ENCODE assay signal across 48 mouse cellular contexts in the genomic region with DNA sequence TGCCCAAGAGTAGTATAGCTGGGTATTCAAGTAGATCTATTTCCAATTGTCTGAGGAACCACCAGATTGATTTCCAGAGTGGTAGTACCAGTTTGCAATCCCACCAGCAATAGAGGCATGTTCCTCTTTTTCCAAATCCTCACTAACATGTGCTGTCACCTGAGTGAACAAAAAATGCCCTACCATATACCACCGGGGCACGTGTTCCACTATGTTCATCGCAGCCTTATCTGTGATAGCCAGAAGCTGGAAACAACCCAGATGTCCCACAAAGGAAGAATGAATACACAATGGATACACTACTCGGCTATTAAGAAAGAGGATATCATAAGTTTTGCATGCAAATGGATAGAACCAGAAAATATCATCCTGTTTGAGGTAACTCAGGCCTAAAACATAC. TPM values are rescaled to one million over a fixed set of nuclear protein-coding genes. Genes with fewer than 3 reads are reported as not detected.
"Had no signal": no experiment of that assay in that cellular context is flagged by ENCODE, and none has a peak within 500 bp of the region (broad histone marks: within the 10 kb centered on the region; RNA-seq: fewer than 3 reads in every experiment).

No protein-coding gene starts in this region.

- H3K27ac ChIP-seq: heart, embryonic 10.5 days; heart, embryonic 13.5 days; heart, embryonic 15.5 days; hindbrain, embryonic 10.5 days; hindbrain, embryonic 12.5 days; hindbrain, embryonic 13.5 days; hindbrain, embryonic 14.5 days; hindbrain, embryonic 15.5 days; hindbrain, postnatal 0 days; intestine, embryonic 15.5 days; kidney, embryonic 15.5 days; kidney, postnatal 0 days; layer of hippocampus, adult 2 months had no signal

- H3K9ac ChIP-seq: heart, embryonic 12.5 days; heart, embryonic 13.5 days; heart, embryonic 15.5 days; hindbrain, embryonic 12.5 days; hindbrain, embryonic 13.5 days; hindbrain, embryonic 14.5 days; hindbrain, embryonic 15.5 days; intestine, embryonic 15.5 days; kidney, embryonic 15.5 days had no signal

- H3K4me3 ChIP-seq: heart, embryonic 10.5 days; heart, embryonic 12.5 days; heart, embryonic 13.5 days; heart, embryonic 15.5 days; hindbrain, embryonic 10.5 days; hindbrain, embryonic 12.5 days; hindbrain, embryonic 13.5 days; hindbrain, embryonic 15.5 days; intestine, embryonic 15.5 days; kidney, embryonic 15.5 days; layer of hippocampus, adult 2 months had no signal

- H3K4me1 ChIP-seq: heart, embryonic 10.5 days; heart, embryonic 12.5 days; heart, embryonic 13.5 days; heart, embryonic 15.5 days; hindbrain, embryonic 10.5 days; hindbrain, embryonic 12.5 days; hindbrain, embryonic 13.5 days; hindbrain, embryonic 15.5 days; intestine, embryonic 15.5 days; kidney, embryonic 15.5 days had no signal

- H3K27me3 ChIP-seq: heart, embryonic 12.5 days; heart, embryonic 13.5 days; heart, embryonic 15.5 days; hindbrain, embryonic 12.5 days; hindbrain, embryonic 13.5 days; hindbrain, embryonic 15.5 days; intestine, embryonic 15.5 days had no signal

- H3K36me3 ChIP-seq: heart, embryonic 10.5 days; heart, embryonic 12.5 days; heart, embryonic 13.5 days; heart, embryonic 15.5 days; hindbrain, embryonic 10.5 days; hindbrain, embryonic 12.5 days; hindbrain, embryonic 13.5 days; hindbrain, embryonic 15.5 days; intestine, embryonic 15.5 days; kidney, embryonic 15.5 days had no signal

- H3K9me3 ChIP-seq: heart, embryonic 10.5 days; heart, embryonic 12.5 days; heart, embryonic 13.5 days; heart, embryonic 15.5 days; hindbrain, embryonic 10.5 days; hindbrain, embryonic 12.5 days; hindbrain, embryonic 13.5 days; hindbrain, embryonic 15.5 days; intestine, embryonic 15.5 days; kidney, embryonic 15.5 days had no signal

- DNase-seq: heart, postnatal 10 days; heart, postnatal 14 days; heart, postnatal 36 days; heart, postnatal 4 days; kidney, adult 11 months; kidney, adult 18-20 months; kidney, adult 2 months; kidney, adult 8-10 months; kidney, adult 9 months; kidney, postnatal 10 days; kidney, postnatal 14 days; kidney, postnatal 25 days; kidney, postnatal 36 days; kidney, postnatal 4 days; layer of hippocampus, adult 9-11 months; layer of hippocampus, postnatal 36 days had no signal

RNA-seq across cellular contexts. Expression of gene Trap1a, which starts 51.5 kb away (rescaled TPM):
- total RNA-seq: heart, postnatal 10 days; heart, postnatal 14 days; heart, postnatal 25 days; heart, postnatal 36 days; heart, postnatal 4 days; hematopoietic stem cell, adult 5-6 weeks; hindbrain, postnatal 0 days; layer of hippocampus, adult 18-20 months; layer of hippocampus, adult 2 months; layer of hippocampus, adult 8-10 months; layer of hippocampus, postnatal 10 days; layer of hippocampus, postnatal 14 days; layer of hippocampus, postnatal 25 days; layer of hippocampus, postnatal 36 days; left cerebral cortex, adult 18-20 months had no signal
- polyA plus RNA-seq: heart, embryonic 16.5 days; heart, postnatal 0 days; hindbrain, embryonic 12.5 days; hindbrain, embryonic 13.5 days; hindbrain, embryonic 14.5 days; hindbrain, embryonic 15.5 days; hindbrain, embryonic 16.5 days; hindbrain, postnatal 0 days; inflammation-experienced regulatory T-cells, adult 6 months; intestine, embryonic 14.5 days; intestine, embryonic 15.5 days; intestine, embryonic 16.5 days; intestine, postnatal 0 days; kidney, adult 2 months; kidney, embryonic 14.5 days; kidney, embryonic 16.5 days; kidney, postnatal 0 days; large intestine, adult 2 months had no signal
